Mouse (Mus musculus) olfactory bulb, adult 2 months (tissue): ENCODE data around the gene Olfr1410. TPM values are rescaled to one million over a fixed set of nuclear protein-coding genes. Genes with fewer than 3 reads are reported as not detected.

Experiments
- H3K27ac ChIP-seq: fragments of 200-500 bp; 2 replicates; pipeline ENCODE4 v1.5.1; 2012; ENCODE audit warnings: low read depth, low read length; ENCODE audit not compliant: insufficient read depth
- H3K4me1 ChIP-seq: fragments of 200-500 bp; 2 replicates; pipeline ENCODE4 v1.6.1; 2012; ENCODE audit warnings: low read length; ENCODE audit not compliant: control insufficient read depth, insufficient read depth
- H3K4me3 ChIP-seq: fragments of 200-500 bp; 2 replicates; pipeline ENCODE4 v1.5.1; 2012; ENCODE audit warnings: mild to moderate bottlenecking, low read depth, low read length, moderate library complexity; ENCODE audit not compliant: insufficient read depth
- CTCF ChIP-seq: fragments of 200-500 bp; IDR thresholded peaks from 2 replicates; pipeline ENCODE4 v1.5.1; 2012; ENCODE audit warnings: low read depth, mild to moderate bottlenecking, low read length, moderate library complexity; ENCODE audit not compliant: insufficient read depth
- POLR2A ChIP-seq: fragments of 200-500 bp; IDR thresholded peaks from 2 replicates; pipeline ENCODE4 v1.6.1; 2012; ENCODE audit warnings: mild to moderate bottlenecking, low read depth, low read length, moderate library complexity; ENCODE audit not compliant: insufficient read depth
- WGBS: fragments of 180-500 bp; shearing (Covaris S2); methylation state at CpG from one replicate; pipeline ENCODE4 v1.1.7; 2018; 5-methylcytosine and 5-hydroxymethylcytosine counted together
- polyA plus RNA-seq: library from polyadenylated mRNA; stranded (reverse); fragments of >200 nt; gene quantifications from 2 replicates; pipeline ENCODE4 v1.2.4, GENCODE M21; 2012; ENCODE audit warnings: low replicate concordance; ENCODE audit not compliant: missing spikeins, insufficient read depth, insufficient read length

The Olfr1410 gene
- polyA plus RNA-seq, 1 experiment = not detected

GRCm38 (mm10) chr1:92617488-92617887 lies 11.9 kb downstream of the Olfr1410 start, which contains the start of gene Olfr12:
Gene Olfr12, plus strand, starts transcription at chr1:92617788.
- TF ChIP-seq POLR2A (no peak), CTCF (no peak)
- no peak within 1 kb of the TSS for H3K4me3 ChIP-seq
- WGBS = 78% methylated on average over 2 of the region's 2 CpGs

GRCm38 (mm10) chr1:92618360-92618759 lies 12.8 kb downstream of the Olfr1410 start:
- whole genome bisulfite sequencing = 58% methylated on average over 4 of the region's 4 CpGs

More at GRCm38 (mm10) chr1:92617488-92617887, 11.9 kb downstream of the Olfr1410 start, which contains the start of gene Olfr12:
- Histone ChIP-seq H3K4me1 (no peaks in the 10 kb centered on the region), H3K27ac (no peak within 1 kb of the TSS)

GRCm38 (mm10) chr1:92628227-92628626 lies 22.6 kb downstream of the Olfr1410 start:
- Histone ChIP-seq H3K27ac (no peak overlapping the region), H3K4me1 (no peaks in the 10 kb centered on the region), H3K4me3 (no peak overlapping the region)
- no peak for TF ChIP-seq POLR2A
- no peak for TF ChIP-seq CTCF
- WGBS = 32% methylated on average over 4 of the region's 4 CpGs

More at GRCm38 (mm10) chr1:92618360-92618759, 12.8 kb downstream of the Olfr1410 start:
- Histone ChIP-seq H3K4me1 (no peaks in the 10 kb centered on the region), H3K27ac (no peak overlapping the region), H3K4me3 (no peak overlapping the region)
- no peak for TF ChIP-seq POLR2A

GRCm38 (mm10) chr1:92632196-92632595 lies 26.6 kb downstream of the Olfr1410 start:
- H3K4me3 ChIP-seq = no peak overlapping the region
- H3K4me1 ChIP-seq = no peaks in the 10 kb centered on the region
- no peak for TF ChIP-seq POLR2A
- TF ChIP-seq CTCF = no peak
- 66% methylated on average over 5 of the region's 5 CpGs for WGBS
- H3K27ac ChIP-seq = no peak overlapping the region

- H3K27ac ChIP-seq = no peak overlapping the region
- H3K4me3 ChIP-seq = no peak overlapping the region
- peaks cover 2% of the 10 kb centered on the region; the same call in 1 of the 2 replicates for H3K4me1 ChIP-seq
- WGBS = 73% methylated on average over 6 of the region's 6 CpGs
- TF ChIP-seq POLR2A = no peak
- TF ChIP-seq CTCF = no peak
Observed at GRCm38 (mm10) chr1:92632948-92633347, 27.4 kb downstream of the Olfr1410 start.

- Histone ChIP-seq H3K4me1 (peaks cover 7% of the 10 kb centered on the region; the same call in 1 of the 2 replicates), H3K27ac (no peak overlapping the region), H3K4me3 (no peak overlapping the region)
- no peak for TF ChIP-seq POLR2A
- TF ChIP-seq CTCF = no peak
- 85% methylated on average over 8 of the region's 8 CpGs for WGBS
Observed at GRCm38 (mm10) chr1:92633726-92634125, 28.1 kb downstream of the Olfr1410 start.

GRCm38 (mm10) chr1:92634569-92634968 lies 29.0 kb downstream of the Olfr1410 start:
- TF ChIP-seq POLR2A (no peak), CTCF (no peak)
- Histone ChIP-seq H3K4me1 (peaks cover 13% of the 10 kb centered on the region; the same call in 1 of the 2 replicates), H3K27ac (no peak overlapping the region), H3K4me3 (no peak overlapping the region)
- WGBS = 68% methylated on average over 1 of the region's 1 CpGs

GRCm38 (mm10) chr1:92634976-92635599 lies 29.5 kb downstream of the Olfr1410 start:
- peaks cover 16% of the 10 kb centered on the region; the same call in 1 of the 2 replicates for H3K4me1 ChIP-seq
- no peak overlapping the region for H3K27ac ChIP-seq
- 43% methylated on average over 4 of the region's 4 CpGs for WGBS
- TF ChIP-seq POLR2A (no peak), CTCF (no peak)
- no peak overlapping the region for H3K4me3 ChIP-seq

GRCm38 (mm10) chr1:92636015-92636414 lies 30.4 kb downstream of the Olfr1410 start:
- no peak overlapping the region for H3K27ac ChIP-seq
- no peak for TF ChIP-seq CTCF
- no peak for TF ChIP-seq POLR2A
- 80% methylated on average over 8 of the region's 8 CpGs for WGBS
- no peak overlapping the region for H3K4me3 ChIP-seq
- peaks cover 24% of the 10 kb centered on the region for H3K4me1 ChIP-seq
